Mouse (Mus musculus): ENCODE measurements around the gene Nrd1. TPM values are rescaled to one million over a fixed set of nuclear protein-coding genes. Genes with fewer than 3 reads are reported as not detected.

Gene Nrd1
- polyA plus RNA-seq, 1 experiment from 2014 or later: 46.6 TPM

- no peak overlapping the region for H3K4me3 ChIP-seq (ENCODE audit: low read depth, low read length)
- H3K9me3 ChIP-seq (replicated peaks; ENCODE audit: control insufficient read depth, low read length): no peaks in the 10 kb centered on the region
- no peak overlapping the region for H3K4me2 ChIP-seq
- no peaks in the 10 kb centered on the region for H3K36me3 ChIP-seq (ENCODE audit: control insufficient read depth, insufficient read depth, low read length)
- no peak overlapping the region for H3K27ac ChIP-seq (ENCODE audit: low read depth, low read length)
- ATAC-seq (replicated peaks; ENCODE audit: insufficient number of reproducible peaks, low FRiP score, low TSS enrichment): no peak
- no peak overlapping the region for H3K9ac ChIP-seq (ENCODE audit: low read depth, low read length)
- no peaks in the 10 kb centered on the region; the same call in 1 of the 2 replicates for H3K4me1 ChIP-seq (ENCODE audit: control insufficient read depth, insufficient read depth, low read length)
- 86% methylated on average over 1 of the region's 1 CpGs for WGBS (ENCODE audit: insufficient replicate concordance)
- H3K27me3 ChIP-seq (ENCODE audit: control insufficient read depth, insufficient read depth, low read length): no peaks in the 10 kb centered on the region; the same call in 1 of the 2 replicates
Measured at GRCm38 (mm10) chr4:108986833-108987472, 13.5 kb upstream of the Nrd1 start.

- no peak overlapping the region for H3K9ac ChIP-seq (ENCODE audit: low read depth, low read length)
- H3K36me3 ChIP-seq (ENCODE audit: control insufficient read depth, insufficient read depth, low read length): no peaks in the 10 kb centered on the region
- H3K4me2 ChIP-seq: no peak overlapping the region
- H3K4me3 ChIP-seq (ENCODE audit: low read depth, low read length): no peak overlapping the region
- no peaks in the 10 kb centered on the region; the same call in 1 of the 2 replicates for H3K4me1 ChIP-seq (ENCODE audit: control insufficient read depth, insufficient read depth, low read length)
- no peaks in the 10 kb centered on the region for H3K9me3 ChIP-seq (replicated peaks; ENCODE audit: control insufficient read depth, low read length)
- H3K27ac ChIP-seq (ENCODE audit: low read depth, low read length): no peak overlapping the region
- WGBS (ENCODE audit: insufficient replicate concordance): 76% methylated on average over 4 of the region's 4 CpGs
- no peak for ATAC-seq (replicated peaks; ENCODE audit: insufficient number of reproducible peaks, low FRiP score, low TSS enrichment)
- H3K27me3 ChIP-seq (ENCODE audit: control insufficient read depth, insufficient read depth, low read length): no peaks in the 10 kb centered on the region; the same call in 1 of the 2 replicates
Measured at GRCm38 (mm10) chr4:108987473-108987842, 13.0 kb upstream of the Nrd1 start.

GRCm38 (mm10) chr4:108989430-108989829 is 11.0 kb upstream of the Nrd1 start:
- 58% methylated on average over 2 of the region's 2 CpGs for WGBS (ENCODE audit: insufficient replicate concordance)

GRCm38 (mm10) chr4:108990032-108990431 is 10.4 kb upstream of the Nrd1 start:
- no peak overlapping the region for H3K4me3 ChIP-seq (ENCODE audit: low read depth, low read length)
- H3K27me3 ChIP-seq (ENCODE audit: control insufficient read depth, insufficient read depth, low read length): no peaks in the 10 kb centered on the region
- H3K36me3 ChIP-seq (ENCODE audit: control insufficient read depth, insufficient read depth, low read length): no peaks in the 10 kb centered on the region
- no peak overlapping the region for H3K27ac ChIP-seq (ENCODE audit: low read depth, low read length)
- H3K4me1 ChIP-seq (ENCODE audit: control insufficient read depth, insufficient read depth, low read length): no peaks in the 10 kb centered on the region; the same call in 1 of the 2 replicates
- H3K4me2 ChIP-seq: no peak overlapping the region
- H3K9ac ChIP-seq (ENCODE audit: low read depth, low read length): no peak overlapping the region
- peak; percentile 67; the same call in 1 of the 2 replicates for ATAC-seq (replicated peaks; ENCODE audit: insufficient number of reproducible peaks, low FRiP score, low TSS enrichment)
- H3K9me3 ChIP-seq (replicated peaks; ENCODE audit: control insufficient read depth, low read length): no peaks in the 10 kb centered on the region

More at GRCm38 (mm10) chr4:108989430-108989829, 11.0 kb upstream of the Nrd1 start:
- H3K9me3 ChIP-seq (replicated peaks; ENCODE audit: control insufficient read depth, low read length): no peaks in the 10 kb centered on the region
- H3K27me3 ChIP-seq (ENCODE audit: control insufficient read depth, insufficient read depth, low read length): no peaks in the 10 kb centered on the region
- H3K9ac ChIP-seq (ENCODE audit: low read depth, low read length): no peak overlapping the region
- H3K4me3 ChIP-seq (ENCODE audit: low read depth, low read length): no peak overlapping the region
- H3K36me3 ChIP-seq (ENCODE audit: control insufficient read depth, insufficient read depth, low read length): no peaks in the 10 kb centered on the region
- ATAC-seq (replicated peaks; ENCODE audit: insufficient number of reproducible peaks, low FRiP score, low TSS enrichment): no peak
- no peak overlapping the region for H3K27ac ChIP-seq (ENCODE audit: low read depth, low read length)
- no peaks in the 10 kb centered on the region; the same call in 1 of the 2 replicates for H3K4me1 ChIP-seq (ENCODE audit: control insufficient read depth, insufficient read depth, low read length)
- no peak overlapping the region for H3K4me2 ChIP-seq

GRCm38 (mm10) chr4:108990571-108990970 is 9.9 kb upstream of the Nrd1 start:
- WGBS (ENCODE audit: insufficient replicate concordance): 81% methylated on average over 6 of the region's 6 CpGs
- H3K27ac ChIP-seq (ENCODE audit: low read depth, low read length): no peak overlapping the region
- H3K9me3 ChIP-seq (replicated peaks; ENCODE audit: control insufficient read depth, low read length): no peaks in the 10 kb centered on the region
- no peaks in the 10 kb centered on the region; the same call in 1 of the 2 replicates for H3K4me1 ChIP-seq (ENCODE audit: control insufficient read depth, insufficient read depth, low read length)
- no peak overlapping the region for H3K4me2 ChIP-seq
- H3K9ac ChIP-seq (ENCODE audit: low read depth, low read length): no peak overlapping the region
- no peaks in the 10 kb centered on the region for H3K36me3 ChIP-seq (ENCODE audit: control insufficient read depth, insufficient read depth, low read length)
- no peak overlapping the region for H3K4me3 ChIP-seq (ENCODE audit: low read depth, low read length)
- no peaks in the 10 kb centered on the region for H3K27me3 ChIP-seq (ENCODE audit: control insufficient read depth, insufficient read depth, low read length)
- no peak for ATAC-seq (replicated peaks; ENCODE audit: insufficient number of reproducible peaks, low FRiP score, low TSS enrichment)

GRCm38 (mm10) chr4:108991811-108992210 is 8.6 kb upstream of the Nrd1 start:
- no peak overlapping the region for H3K27ac ChIP-seq (ENCODE audit: low read depth, low read length)
- no peaks in the 10 kb centered on the region for H3K9me3 ChIP-seq (replicated peaks; ENCODE audit: control insufficient read depth, low read length)
- no peak overlapping the region for H3K4me3 ChIP-seq (ENCODE audit: low read depth, low read length)
- H3K4me2 ChIP-seq: no peak overlapping the region
- H3K27me3 ChIP-seq (ENCODE audit: control insufficient read depth, insufficient read depth, low read length): no peaks in the 10 kb centered on the region
- no peak for ATAC-seq (replicated peaks; ENCODE audit: insufficient number of reproducible peaks, low FRiP score, low TSS enrichment)
- H3K4me1 ChIP-seq (ENCODE audit: control insufficient read depth, insufficient read depth, low read length): no peaks in the 10 kb centered on the region; the same call in 1 of the 2 replicates
- H3K36me3 ChIP-seq (ENCODE audit: control insufficient read depth, insufficient read depth, low read length): no peaks in the 10 kb centered on the region
- no peak overlapping the region for H3K9ac ChIP-seq (ENCODE audit: low read depth, low read length)

- 67% methylated on average over 2 of the region's 2 CpGs for WGBS (ENCODE audit: insufficient replicate concordance)
- H3K4me3 ChIP-seq (ENCODE audit: low read depth, low read length): no peak overlapping the region
- no peak overlapping the region for H3K9ac ChIP-seq (ENCODE audit: low read depth, low read length)
- H3K9me3 ChIP-seq (replicated peaks; ENCODE audit: control insufficient read depth, low read length): no peaks in the 10 kb centered on the region
- no peaks in the 10 kb centered on the region for H3K36me3 ChIP-seq (ENCODE audit: control insufficient read depth, insufficient read depth, low read length)
- ATAC-seq (replicated peaks; ENCODE audit: insufficient number of reproducible peaks, low FRiP score, low TSS enrichment): no peak
- no peak overlapping the region for H3K27ac ChIP-seq (ENCODE audit: low read depth, low read length)
- H3K4me1 ChIP-seq (ENCODE audit: control insufficient read depth, insufficient read depth, low read length): no peaks in the 10 kb centered on the region; the same call in 1 of the 2 replicates
- H3K27me3 ChIP-seq (ENCODE audit: control insufficient read depth, insufficient read depth, low read length): no peaks in the 10 kb centered on the region
- no peak overlapping the region for H3K4me2 ChIP-seq
Measured at GRCm38 (mm10) chr4:108992978-108993377, 7.5 kb upstream of the Nrd1 start.

- H3K4me3 ChIP-seq (ENCODE audit: low read depth, low read length): peak overlapping the region; percentile 82
- H3K36me3 ChIP-seq (ENCODE audit: control insufficient read depth, insufficient read depth, low read length): peaks cover 2% of the 10 kb centered on the region; the same call in 1 of the 2 replicates
- H3K9ac ChIP-seq (ENCODE audit: low read depth, low read length): peak overlapping the region; percentile 89
- H3K27me3 ChIP-seq (ENCODE audit: control insufficient read depth, insufficient read depth, low read length): no peaks in the 10 kb centered on the region
- 0 out of 2 replicates have a peak, but pooled peaks have one; percentile 2 for ATAC-seq (replicated peaks; ENCODE audit: insufficient number of reproducible peaks, low FRiP score, low TSS enrichment)
- H3K9me3 ChIP-seq (replicated peaks; ENCODE audit: control insufficient read depth, low read length): no peaks in the 10 kb centered on the region
- H3K27ac ChIP-seq (ENCODE audit: low read depth, low read length): peak overlapping the region; percentile 94
- under 1% methylated on average over 18 of the region's 18 CpGs for WGBS (ENCODE audit: insufficient replicate concordance)
- peak overlapping the region; percentile 78 for H3K4me2 ChIP-seq
- H3K4me1 ChIP-seq (ENCODE audit: control insufficient read depth, insufficient read depth, low read length): 0 out of 2 replicates have a peak, but pooled peaks cover 3% of the 10 kb centered on the region
Measured at GRCm38 (mm10) chr4:109000961-109001360, 506 bp downstream of the Nrd1 start.

GRCm38 (mm10) chr4:109008046-109008445 is 7.6 kb downstream of the Nrd1 start:
- H3K36me3 ChIP-seq (ENCODE audit: control insufficient read depth, insufficient read depth, low read length): peaks cover 2% of the 10 kb centered on the region; the same call in 1 of the 2 replicates
- no peak overlapping the region for H3K9ac ChIP-seq (ENCODE audit: low read depth, low read length)
- H3K4me2 ChIP-seq: no peak overlapping the region
- no peak overlapping the region for H3K4me3 ChIP-seq (ENCODE audit: low read depth, low read length)
- ATAC-seq (replicated peaks; ENCODE audit: insufficient number of reproducible peaks, low FRiP score, low TSS enrichment): no peak
- no peaks in the 10 kb centered on the region for H3K4me1 ChIP-seq (ENCODE audit: control insufficient read depth, insufficient read depth, low read length)
- H3K27me3 ChIP-seq (ENCODE audit: control insufficient read depth, insufficient read depth, low read length): no peaks in the 10 kb centered on the region
- H3K9me3 ChIP-seq (replicated peaks; ENCODE audit: control insufficient read depth, low read length): no peaks in the 10 kb centered on the region
- no peak overlapping the region for H3K27ac ChIP-seq (ENCODE audit: low read depth, low read length)
- 84% methylated on average over 1 of the region's 1 CpGs for WGBS (ENCODE audit: insufficient replicate concordance)
